Mouse (Mus musculus) fat pad, adult 2 months (tissue): ENCODE measurements around the gene Usp2.
A peak's percentile ranks its signal among the peaks of the same experiment; 100 is the strongest.

ENCODE experiments used
- DNase-seq: peaks from one replicate; pipeline ENCODE4 v3.0.0-alpha.2; 2011; ENCODE audit warnings: low read depth, low spot score; ENCODE audit errors: extremely low read depth

The Usp2 gene

DNA sequence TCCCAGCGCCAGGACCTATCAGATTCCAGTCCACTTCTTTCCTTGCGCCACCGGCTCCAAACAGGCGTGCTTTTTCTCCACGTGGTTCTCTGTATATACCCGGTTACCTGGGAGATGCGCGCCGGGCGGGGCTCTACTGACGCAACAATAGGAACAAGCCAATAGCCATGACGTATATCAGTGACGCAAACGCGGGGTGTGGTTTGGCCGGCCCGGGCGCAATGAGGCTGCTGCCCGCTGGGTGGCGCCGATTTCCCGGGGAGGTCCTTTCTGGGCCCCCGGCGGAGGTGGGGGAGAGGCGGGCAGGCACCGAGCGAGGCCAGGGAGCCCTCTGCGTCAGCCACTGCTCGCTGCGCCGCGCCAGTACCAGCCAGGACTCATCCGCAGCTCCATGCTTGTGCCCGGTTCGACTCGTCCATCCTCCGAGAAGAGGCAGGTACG lies at the start of gene Usp2:
TSS of gene Usp2 (plus strand) at position 237 of the 441 bp plus-strand sequence.
- DNase-seq: peak; percentile 56

DNA sequence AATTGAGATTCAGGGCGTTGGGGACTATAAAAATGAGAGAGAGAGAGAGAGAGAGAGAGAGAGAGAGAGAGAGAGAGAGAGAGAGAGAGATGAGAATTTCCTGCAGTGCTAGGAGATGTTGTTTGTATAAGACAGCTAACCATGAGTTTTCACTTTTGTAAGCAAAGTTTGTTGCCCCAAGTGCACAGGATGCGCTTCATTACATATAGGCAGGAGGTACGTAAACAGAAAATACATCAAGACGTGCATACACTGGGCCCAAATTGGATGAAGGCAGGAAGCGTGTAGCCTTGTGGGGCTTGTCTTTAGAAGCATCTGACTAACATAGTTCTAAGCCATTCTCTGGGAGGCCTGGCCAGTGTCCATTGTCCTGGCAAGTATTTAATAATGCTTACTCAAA lies 49.0 kb upstream of the Usp2 start:
- no peak for DNase-seq

GRCm38 (mm10) chr9:44020001-44020400 lies 46.8 kb upstream of the Usp2 start:
- no peak for DNase-seq

GRCm38 (mm10) chr9:44022100-44022847 lies 44.5 kb upstream of the Usp2 start:
- DNase-seq: no peak

DNA sequence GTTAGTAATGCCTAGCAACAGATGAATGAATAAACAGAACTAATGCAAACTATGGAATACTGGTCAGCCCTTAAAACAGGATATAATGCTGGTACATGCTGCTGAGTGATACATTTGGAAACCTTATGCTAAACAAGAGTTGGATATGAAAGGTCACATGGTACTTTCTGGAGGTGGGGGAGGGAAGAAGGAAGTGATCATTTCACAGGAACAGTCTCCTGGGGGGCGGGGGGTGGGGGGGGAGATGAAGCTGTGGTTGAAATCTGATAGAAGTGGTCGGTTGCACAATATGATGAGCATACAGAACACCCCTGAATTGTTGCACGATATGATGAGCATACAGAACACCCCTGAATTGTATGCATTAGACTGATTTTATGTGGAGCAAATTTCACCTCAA lies 42.7 kb upstream of the Usp2 start:
- DNase-seq: no peak

DNA sequence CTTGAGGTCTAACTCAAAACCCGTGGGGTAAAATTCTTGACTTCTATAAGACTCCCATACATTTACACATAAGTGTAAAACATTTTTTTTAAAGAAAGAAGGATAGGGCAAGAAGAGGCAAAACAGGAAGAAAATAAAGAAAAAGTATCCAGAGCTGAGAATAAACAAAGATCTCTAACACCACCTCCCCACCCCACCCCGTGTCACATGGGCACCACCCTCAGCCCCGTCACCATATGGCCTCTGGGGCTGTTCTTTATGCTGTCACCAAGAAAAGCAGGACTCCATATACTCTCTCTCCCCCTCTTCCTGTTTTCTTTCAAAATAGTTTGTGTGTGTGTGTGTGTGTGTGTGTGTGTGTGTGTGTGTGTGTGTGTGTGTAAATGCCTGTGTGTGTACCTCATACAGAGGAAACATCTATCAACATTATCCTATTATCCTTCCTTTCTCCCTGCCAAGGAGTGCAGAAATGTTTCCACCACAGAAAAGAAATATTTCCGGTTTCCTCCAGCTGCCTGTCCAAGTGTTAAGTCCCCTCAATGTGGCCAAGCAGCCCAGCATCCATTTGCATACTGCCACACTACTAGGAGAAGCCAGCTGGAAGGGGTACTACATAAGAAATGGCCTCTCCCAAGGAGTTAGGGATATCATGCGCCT lies 37.1 kb upstream of the Usp2 start:
- no peak for DNase-seq

GRCm38 (mm10) chr9:44030646-44031045 lies 36.2 kb upstream of the Usp2 start:
- no peak for DNase-seq

DNA sequence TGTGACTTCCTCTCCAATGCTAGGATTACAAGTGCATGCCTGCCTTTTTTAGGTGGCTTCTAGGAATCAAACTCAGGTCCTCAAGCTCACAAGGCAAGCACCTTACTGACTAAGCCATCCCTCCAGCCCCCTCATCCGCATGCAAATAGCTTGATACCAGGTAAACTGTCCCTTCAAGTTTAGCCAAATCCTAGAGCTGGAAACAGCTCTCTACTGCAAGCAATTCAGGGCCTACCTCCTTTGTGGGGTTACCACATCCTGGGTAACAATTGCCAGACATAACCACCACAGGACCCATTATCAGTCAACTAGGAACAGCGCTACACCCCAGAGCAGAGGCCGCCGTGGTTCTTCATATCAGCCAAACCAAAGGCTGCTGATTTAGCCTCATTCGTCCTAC lies 35.7 kb upstream of the Usp2 start:
- DNase-seq: no peak

- DNase-seq: no peak
Measured at GRCm38 (mm10) chr9:44031946-44032345, 34.9 kb upstream of the Usp2 start.

- no peak for DNase-seq
Measured at GRCm38 (mm10) chr9:44033317-44033716, 33.5 kb upstream of the Usp2 start.

- DNase-seq: no peak
Measured at GRCm38 (mm10) chr9:44033957-44034727, 32.7 kb upstream of the Usp2 start.

- no peak for DNase-seq
Measured at GRCm38 (mm10) chr9:44037106-44037505, 29.7 kb upstream of the Usp2 start.

DNA sequence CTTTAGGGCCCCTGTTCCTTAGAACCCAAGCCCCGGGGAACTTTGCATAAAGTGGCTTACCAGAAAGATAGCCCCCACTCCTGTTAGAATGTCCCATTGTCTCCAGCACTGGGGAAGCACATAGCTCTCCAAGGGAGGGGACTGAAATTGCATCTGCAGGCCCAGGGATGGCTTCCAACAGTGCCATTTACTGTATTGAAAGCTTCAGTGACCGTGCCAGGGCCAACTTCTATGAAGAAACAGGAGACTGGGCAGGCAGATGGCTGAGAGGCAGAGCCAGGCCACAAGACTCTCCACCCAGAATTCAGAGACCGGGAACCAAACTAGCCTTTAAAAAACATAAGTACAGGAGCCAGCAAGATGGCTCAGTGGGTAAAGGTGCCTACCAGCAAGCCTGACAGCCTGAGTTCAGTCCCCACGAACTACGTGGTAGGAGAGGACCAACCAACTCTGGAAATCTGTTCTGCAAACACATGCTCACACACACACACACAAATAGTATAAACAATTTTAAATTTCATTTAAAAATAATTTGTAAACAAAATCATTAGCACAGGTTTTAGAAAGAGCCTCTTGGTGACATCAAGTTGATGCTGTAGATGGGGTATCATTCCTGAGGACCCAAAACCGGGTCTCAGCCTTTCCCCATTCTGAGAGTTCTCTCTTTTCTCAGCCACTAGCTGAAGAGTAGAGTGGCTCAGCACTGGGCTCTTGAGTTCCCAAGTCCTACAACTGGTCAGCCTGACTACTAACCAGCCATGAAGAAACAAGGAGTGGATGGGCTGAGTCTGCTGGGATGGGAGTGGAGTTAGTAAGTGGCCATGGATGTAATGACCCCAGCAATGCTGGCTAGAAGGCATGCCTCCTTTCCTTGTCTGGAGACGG lies 25.1 kb upstream of the Usp2 start:
- no peak for DNase-seq

- DNase-seq: no peak
Measured at GRCm38 (mm10) chr9:44042396-44042680, 24.5 kb upstream of the Usp2 start.

DNA sequence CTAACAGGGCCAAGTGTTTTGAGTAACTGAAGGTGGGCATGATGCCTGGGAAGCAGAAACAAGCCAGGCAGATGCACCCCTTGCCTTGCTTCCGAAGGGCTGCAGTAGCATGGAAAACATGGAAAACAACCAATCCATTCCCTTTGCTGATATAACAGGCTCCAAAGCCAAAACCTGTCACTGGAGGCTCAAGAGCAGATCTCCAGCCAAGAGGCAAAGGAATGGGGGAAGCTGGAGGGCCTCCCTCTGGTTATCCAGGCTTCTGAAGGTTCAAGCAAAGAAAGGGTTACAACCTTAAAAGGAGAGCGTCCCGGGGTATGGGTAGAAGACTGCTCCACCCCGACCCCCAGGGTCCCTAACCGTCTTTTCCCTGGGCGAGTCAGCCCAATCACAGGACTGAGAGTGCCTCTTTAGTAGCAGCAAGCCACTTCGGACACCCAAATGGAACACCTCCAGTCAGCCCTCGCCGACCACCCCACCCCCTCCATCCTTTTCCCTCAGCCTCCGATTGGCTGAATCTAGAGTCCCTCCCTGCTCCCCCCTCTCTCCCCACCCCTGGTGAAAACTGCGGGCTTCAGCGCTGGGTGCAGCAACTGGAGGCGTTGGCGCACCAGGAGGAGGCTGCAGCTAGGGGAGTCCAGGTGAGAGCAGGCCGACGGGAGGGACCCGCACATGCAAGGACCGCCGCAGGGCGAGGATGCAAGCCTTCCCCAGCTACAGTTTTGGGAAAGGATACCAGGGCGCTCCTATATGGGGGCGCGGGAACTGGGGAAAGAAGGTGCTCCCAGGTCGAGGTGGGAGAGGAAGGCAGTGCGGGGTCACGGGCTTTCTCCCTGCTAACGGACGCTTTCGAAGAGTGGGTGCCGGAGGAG lies 23.7 kb upstream of the Usp2 start, which contains the start of gene Thy1:
TSS of gene Thy1 (plus strand) at position 549 of the 872 bp plus-strand sequence.
- no peak for DNase-seq

DNA sequence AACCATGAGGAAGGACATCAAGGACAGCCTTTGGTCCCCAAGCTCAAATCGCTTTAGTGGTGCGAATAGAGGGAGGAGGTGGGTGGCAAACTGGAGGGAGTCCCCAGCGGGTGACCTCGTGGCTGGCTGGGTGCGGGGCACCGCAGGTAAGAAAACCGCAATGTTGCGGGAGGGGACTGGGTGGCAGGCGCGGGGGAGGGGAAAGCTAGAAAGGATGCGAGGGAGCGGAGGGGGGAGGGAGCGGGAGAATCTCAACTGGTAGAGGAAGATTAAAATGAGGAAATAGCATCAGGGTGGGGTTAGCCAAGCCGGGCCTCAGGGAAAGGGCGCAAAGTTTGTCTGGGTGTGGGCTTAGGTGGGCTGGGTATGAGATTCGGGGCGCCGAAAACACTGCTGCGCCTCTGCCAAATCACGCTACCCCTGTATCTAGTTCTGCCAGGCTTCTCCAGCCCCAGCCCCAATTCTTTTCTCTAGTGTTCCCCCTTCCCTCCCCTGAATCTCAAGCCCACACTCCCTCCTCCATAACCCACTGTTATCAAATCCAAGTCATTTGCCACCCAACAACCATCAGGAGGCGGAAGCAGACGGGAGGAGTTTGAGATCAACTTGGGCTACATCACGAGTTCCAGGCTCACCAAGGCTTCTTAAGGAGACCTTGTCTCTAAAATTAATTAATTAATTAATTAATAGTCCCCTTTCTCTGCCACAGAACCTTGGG lies 23.0 kb upstream of the Usp2 start:
- DNase-seq: no peak

- no peak for DNase-seq
Measured at GRCm38 (mm10) chr9:44044426-44045157, 22.2 kb upstream of the Usp2 start.

DNA sequence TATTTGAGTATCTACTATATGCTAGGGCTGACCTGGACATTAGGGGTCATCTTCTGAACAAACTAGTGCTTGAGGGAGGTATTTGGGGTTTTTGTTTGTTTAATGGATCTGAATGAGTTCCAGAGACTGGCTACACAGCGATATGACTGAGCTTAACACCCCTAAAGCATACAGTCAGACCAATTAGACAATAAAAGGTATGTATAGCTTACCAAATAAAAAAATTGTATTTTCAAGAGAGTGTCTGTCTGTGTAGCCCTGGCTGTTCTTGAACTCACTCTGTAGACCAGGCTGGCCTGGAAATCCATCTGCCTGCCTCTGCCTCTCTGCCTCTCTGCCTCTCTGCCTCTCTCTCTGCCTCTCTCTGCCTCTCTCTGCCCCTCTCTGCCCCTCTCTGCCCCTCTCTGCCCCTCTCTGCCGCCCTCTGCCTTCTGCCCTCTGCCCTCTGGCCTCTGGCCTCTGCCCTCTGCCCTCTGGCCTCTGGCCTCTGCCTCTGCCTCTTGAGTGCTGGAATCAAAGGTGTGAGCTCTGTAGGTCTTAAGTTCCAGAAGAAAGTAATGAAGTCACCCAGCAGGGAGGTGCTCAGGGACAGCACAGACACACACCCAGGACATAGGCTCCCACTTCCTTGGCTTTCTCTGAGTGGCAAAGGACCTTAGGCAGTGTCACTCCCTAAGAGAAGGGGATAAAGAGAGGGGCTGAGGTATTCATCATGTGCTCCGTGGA lies 21.5 kb upstream of the Usp2 start:
- no peak for DNase-seq
